Mouse (Mus musculus) embryonic facial prominence, embryonic 15.5 days (tissue): ENCODE data around the gene Zfp986. TPM values are rescaled to one million over a fixed set of nuclear protein-coding genes. Genes with fewer than 3 reads are reported as not detected.
"Not testable (repeated sequence)": the region's sequence is repeated elsewhere in the genome, so short reads cannot be mapped to it uniquely, and the experiment has no call there.

Source experiments
- ATAC-seq: fragments of 200-750 bp; cut with Nextera tagmentation; 2 replicates; pipeline ENCODE4 v1.8.0; 2017; ENCODE audit warnings: low read depth, moderate TSS enrichment; ENCODE audit not compliant: insufficient number of reproducible peaks, low FRiP score, low TSS enrichment
- H3K27ac ChIP-seq: fragments of 300-500 bp; sonication (generic); replicated peaks from 2 replicates; pipeline ENCODE4 v1.5.1; 2015; ENCODE audit warnings: mild to moderate bottlenecking, inconsistent platforms
- H3K27me3 ChIP-seq: fragments of 300-500 bp; sonication (generic); 2 replicates; pipeline ENCODE4 v1.6.1; 2015; ENCODE audit warnings: inconsistent platforms
- H3K36me3 ChIP-seq: fragments of 300-500 bp; sonication (generic); 2 replicates; pipeline ENCODE4 v1.6.1; 2015; ENCODE audit warnings: mild to moderate bottlenecking, inconsistent platforms
- H3K4me1 ChIP-seq: fragments of 300-500 bp; sonication (generic); 2 replicates; pipeline ENCODE4 v1.6.1; 2015; ENCODE audit warnings: inconsistent platforms
- H3K4me2 ChIP-seq: fragments of 300-500 bp; sonication (generic); replicated peaks from 2 replicates; pipeline ENCODE4 v1.6.1; 2015; ENCODE audit warnings: mild to moderate bottlenecking, inconsistent platforms
- H3K4me3 ChIP-seq: fragments of 300-500 bp; sonication (generic); replicated peaks from 2 replicates; pipeline ENCODE4 v1.5.1; 2015; ENCODE audit warnings: mild to moderate bottlenecking, inconsistent platforms
- H3K9ac ChIP-seq: fragments of 300-500 bp; sonication (generic); 2 replicates; pipeline ENCODE4 v1.6.1; 2015; ENCODE audit warnings: inconsistent platforms
- H3K9me3 ChIP-seq: fragments of 300-500 bp; sonication (generic); replicated peaks from 2 replicates; pipeline ENCODE4 v1.6.1; 2016; ENCODE audit warnings: inconsistent platforms
- WGBS: fragments of 180-500 bp; shearing (Covaris S2); methylation state at CpG from one replicate; pipeline ENCODE4 v1.1.7; 2015; 5-methylcytosine and 5-hydroxymethylcytosine counted together
- polyA plus RNA-seq: library from polyadenylated mRNA; unstranded; fragments of >200 nt; fragmentation: Nextera tagmentation; extraction: Ambion mirVana; gene quantifications from 2 replicates; pipeline ENCODE4 v1.2.1, GENCODE M21; 2015

The Zfp986 gene
- polyA plus RNA-seq, result not detected in 2 replicates

DNA sequence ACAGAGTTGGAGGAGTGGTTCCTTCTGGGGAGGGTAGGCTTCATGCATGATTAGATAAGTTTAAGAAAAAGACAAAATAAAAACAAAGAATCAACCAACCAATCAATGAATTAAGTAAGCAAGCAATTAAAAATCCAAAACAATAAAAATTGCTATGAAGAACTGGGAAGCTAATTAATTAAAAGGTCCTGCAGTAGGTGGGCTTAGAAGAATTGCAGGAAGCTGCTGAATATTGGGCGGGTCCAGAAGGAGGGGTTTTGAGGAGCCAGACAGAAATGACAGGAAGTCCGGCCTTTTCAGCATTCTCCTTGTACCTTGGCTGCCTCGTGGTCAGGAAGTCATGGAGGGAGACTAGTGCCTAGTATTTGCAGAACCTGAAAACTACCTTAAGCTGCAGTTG, at the start of gene Zfp986:
TSS of gene Zfp986 (plus strand) at position 301 of the 400 bp plus-strand sequence.
- H3K27me3 ChIP-seq, H3K4me1 ChIP-seq, H3K4me3 ChIP-seq, H3K9ac ChIP-seq, H3K9me3 ChIP-seq, H3K36me3 ChIP-seq, ATAC-seq, H3K27ac ChIP-seq, H3K4me2 ChIP-seq: not testable (repeated sequence)
- 69% methylated on average over 3 of the region's 3 CpGs for WGBS

DNA sequence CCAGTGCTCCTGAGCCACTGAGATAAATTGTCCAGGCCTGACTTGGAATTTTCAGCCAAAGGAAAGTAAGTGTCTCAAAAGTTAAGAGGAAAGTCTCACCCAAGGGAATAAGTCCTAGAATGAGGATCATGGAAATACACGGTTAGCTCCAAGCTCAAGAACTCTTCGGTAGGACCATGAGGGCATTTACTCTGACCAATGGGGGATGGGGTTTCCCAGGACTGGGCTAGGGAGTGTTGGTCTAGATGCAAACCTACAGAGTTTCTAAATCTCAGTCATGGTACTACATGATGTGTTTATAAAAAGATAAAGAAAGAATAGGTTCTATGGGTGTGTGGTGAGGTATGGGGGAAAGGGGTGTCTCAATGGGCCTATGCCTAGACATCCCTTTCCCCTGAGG, 48.6 kb upstream of the Zfp986 start:
- H3K9me3 ChIP-seq, ATAC-seq, H3K4me2 ChIP-seq, H3K4me3 ChIP-seq, H3K9ac ChIP-seq, H3K4me1 ChIP-seq, H3K36me3 ChIP-seq, H3K27me3 ChIP-seq, H3K27ac ChIP-seq: not testable (repeated sequence)
- WGBS, result no CpG with 5 or more reads among the region's 2 CpGs

DNA sequence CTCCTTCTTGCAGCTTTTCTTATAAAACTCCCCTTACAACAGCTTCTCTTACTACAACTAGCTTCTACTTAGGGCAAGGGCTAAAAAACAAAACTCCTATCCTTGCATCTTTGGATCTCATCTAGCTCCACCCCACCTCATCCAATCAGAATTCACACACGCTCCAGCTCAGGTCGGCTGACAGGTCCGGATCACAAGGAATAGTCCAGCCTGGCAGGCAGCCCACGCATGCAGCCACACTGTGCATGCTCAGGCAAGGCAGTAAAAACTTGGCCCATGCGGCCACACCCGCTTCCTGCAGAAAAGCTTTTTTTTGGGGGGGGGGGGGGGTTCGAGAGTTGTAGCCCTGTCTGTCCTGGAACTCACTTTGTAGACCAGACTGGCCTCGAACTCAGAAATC, 43.0 kb upstream of the Zfp986 start:
- not testable (repeated sequence) for H3K27me3 ChIP-seq, H3K4me3 ChIP-seq, H3K4me2 ChIP-seq, H3K9me3 ChIP-seq, H3K36me3 ChIP-seq, H3K4me1 ChIP-seq, H3K9ac ChIP-seq, H3K27ac ChIP-seq
- 0 out of 2 replicates have a peak, but pooled peaks have one; percentile 48 for ATAC-seq
- WGBS, result 82% methylated on average over 3 of the region's 8 CpGs

DNA sequence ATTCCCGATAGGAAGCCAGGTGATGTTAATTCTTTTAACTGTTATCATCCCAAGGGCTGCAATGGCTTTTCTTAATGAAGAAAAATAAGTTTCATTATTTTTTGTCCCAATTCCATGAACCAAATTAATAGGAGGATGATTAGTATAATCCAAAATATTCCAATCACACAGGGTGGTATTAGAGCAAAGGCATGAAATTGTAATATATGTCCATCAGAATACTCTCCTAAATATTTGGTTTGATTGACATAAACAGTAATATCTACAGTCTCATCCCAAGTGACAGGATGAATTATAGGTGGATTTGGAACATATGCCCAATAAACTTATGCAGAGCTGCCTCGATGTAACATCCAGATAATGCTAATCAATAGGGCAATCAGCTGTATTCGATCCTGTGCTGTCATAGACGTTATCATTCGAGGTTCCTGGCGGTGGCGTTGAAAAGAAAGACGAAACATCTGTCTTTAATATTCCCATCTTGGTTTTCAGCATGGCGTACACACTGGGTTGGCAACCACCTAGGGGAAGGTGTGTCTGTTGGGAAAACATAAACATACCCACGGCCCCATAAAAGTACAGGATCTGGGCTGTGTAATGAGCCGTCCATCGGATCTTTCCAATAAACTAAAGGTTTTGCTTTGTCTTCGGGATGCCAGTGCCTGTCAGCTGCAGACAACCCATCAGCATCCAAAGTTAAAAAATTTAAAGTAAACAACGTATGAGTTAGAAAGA, 37.1 kb upstream of the Zfp986 start:
- not testable (repeated sequence) for H3K27me3 ChIP-seq, H3K27ac ChIP-seq, H3K9ac ChIP-seq, H3K4me1 ChIP-seq, ATAC-seq, H3K4me3 ChIP-seq, H3K36me3 ChIP-seq, H3K4me2 ChIP-seq, H3K9me3 ChIP-seq
- WGBS, result 98% methylated on average over 1 of the region's 14 CpGs

DNA sequence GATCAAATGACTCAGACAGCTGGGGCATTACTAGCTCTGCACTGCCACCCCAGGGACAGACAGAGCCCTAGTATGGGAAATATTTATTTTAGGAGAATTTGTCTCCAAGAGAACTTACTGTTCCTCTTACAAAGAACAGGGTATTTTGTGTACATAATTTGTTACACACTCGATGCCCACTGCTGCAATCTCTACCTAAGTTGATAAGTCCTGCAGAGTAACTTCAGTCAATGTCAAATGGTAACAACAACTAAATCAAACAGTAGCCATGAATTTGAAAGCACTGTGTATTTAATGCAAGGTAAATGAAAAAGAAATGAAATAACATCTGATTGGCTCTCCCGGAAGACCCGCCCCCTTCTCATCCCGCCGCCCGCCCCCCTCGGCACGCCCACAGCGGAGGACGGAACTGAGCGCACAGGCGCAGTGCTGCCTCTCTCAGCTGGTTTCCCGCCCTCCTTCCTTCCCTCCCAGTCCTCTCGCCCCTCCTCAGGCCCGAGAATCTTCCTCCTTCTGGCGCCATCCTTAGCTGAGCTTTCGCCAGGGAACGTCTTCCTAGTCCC, 32.2 kb upstream of the Zfp986 start:
- peak; percentile 37; the same call in 1 of the 2 replicates for ATAC-seq
- H3K9me3 ChIP-seq, result peaks cover 11% of the 10 kb centered on the region
- H3K4me3 ChIP-seq, H3K4me1 ChIP-seq, H3K4me2 ChIP-seq, H3K27me3 ChIP-seq, H3K9ac ChIP-seq, H3K27ac ChIP-seq, H3K36me3 ChIP-seq: not testable (repeated sequence)
- WGBS, result 86% methylated on average over 7 of the region's 18 CpGs

DNA sequence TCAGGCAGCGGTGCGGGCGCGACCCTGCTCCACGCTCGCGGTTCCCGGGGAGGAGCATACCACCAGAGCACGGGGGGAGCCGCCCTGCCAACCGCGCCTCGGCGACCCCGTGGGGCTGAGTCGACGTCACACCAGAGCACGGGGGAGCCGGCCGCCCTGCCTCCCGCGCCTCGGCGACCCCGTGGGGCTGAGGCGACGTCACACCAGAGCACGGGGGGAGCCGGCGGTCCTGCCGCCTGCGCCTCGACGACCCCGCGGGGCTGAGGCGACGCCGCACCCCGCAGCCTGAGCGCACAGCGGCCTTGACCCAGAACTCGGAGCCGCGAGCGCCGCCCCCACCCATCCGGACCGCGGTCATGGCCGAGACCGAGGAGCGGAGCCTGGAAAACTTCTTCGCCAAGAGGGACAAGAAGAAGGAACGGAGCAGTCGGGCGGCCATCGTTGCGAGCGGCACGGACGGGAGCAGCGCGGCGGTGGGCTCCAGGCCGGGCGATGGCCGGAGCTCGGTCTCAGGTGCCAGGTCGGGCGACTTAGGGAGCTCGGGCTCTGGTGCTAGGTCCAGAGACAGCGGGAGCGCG, 31.6 kb upstream of the Zfp986 start:
- 65% methylated on average over 56 of the region's 75 CpGs for WGBS
- peak; percentile 84 for ATAC-seq
- H3K9ac ChIP-seq, H3K4me2 ChIP-seq, H3K4me3 ChIP-seq, H3K27ac ChIP-seq, H3K4me1 ChIP-seq, H3K27me3 ChIP-seq, H3K36me3 ChIP-seq: not testable (repeated sequence)
- H3K9me3 ChIP-seq, result peaks cover 11% of the 10 kb centered on the region

DNA sequence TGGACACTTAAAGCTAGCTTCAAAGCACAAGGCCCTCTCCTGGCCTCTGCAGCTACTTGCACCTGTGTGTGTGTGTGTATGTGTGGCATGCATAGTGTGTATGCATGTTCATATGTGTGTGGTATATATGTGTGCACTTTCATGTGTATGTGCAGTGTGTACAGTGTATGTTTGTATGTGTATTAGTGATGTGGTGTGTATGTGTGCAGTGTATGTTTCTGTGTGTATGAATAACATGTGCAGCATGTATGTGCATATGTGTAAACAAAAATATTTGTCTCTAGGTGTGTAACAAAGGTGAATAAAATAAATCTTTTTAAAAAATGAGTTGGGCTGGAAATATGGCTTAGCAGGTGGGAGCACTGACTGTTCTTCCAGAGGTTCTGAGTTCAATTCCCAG, 21.8 kb upstream of the Zfp986 start:
- not testable (repeated sequence) for H3K36me3 ChIP-seq, H3K4me2 ChIP-seq, H3K27me3 ChIP-seq, H3K4me3 ChIP-seq, H3K9ac ChIP-seq, H3K9me3 ChIP-seq, H3K27ac ChIP-seq, H3K4me1 ChIP-seq
- peak; percentile 41; the same call in 1 of the 2 replicates for ATAC-seq

DNA sequence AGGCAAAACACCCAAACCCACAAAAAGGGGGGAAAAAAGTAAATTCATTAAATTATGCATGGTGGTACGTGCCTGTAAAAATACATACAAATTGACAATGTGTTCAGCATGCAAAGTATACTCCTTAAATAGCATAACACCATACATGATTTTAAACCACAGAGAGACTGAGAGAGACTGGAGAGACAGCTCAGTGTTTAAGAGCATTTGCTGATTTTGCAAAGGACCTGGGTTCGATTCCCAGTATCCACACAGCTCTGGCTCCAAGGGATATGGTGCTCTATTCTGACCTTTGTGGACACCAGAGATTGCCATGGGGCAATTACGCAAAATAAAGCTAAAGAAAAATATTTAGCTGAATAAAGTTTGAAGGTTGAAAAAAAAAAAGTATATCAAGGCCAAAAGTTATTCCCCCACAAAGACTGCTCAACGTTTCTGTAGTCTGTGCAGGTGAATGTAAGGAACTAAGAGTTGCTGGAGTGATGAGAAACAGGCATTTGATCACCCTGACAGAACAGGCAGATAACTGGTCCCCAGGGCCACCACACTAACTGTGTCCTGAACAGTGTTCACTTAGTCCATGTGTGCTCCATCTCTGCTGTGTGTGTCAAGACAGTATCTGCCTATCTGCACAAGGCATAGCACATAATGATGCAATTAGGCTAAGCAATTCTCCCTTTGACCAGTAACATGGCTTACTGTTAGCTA, 20.3 kb upstream of the Zfp986 start:
- H3K36me3 ChIP-seq, H3K4me1 ChIP-seq, H3K9ac ChIP-seq, H3K4me2 ChIP-seq, H3K9me3 ChIP-seq, H3K4me3 ChIP-seq, H3K27me3 ChIP-seq, ATAC-seq, H3K27ac ChIP-seq: not testable (repeated sequence)
- 74% methylated on average over 4 of the region's 4 CpGs for WGBS

DNA sequence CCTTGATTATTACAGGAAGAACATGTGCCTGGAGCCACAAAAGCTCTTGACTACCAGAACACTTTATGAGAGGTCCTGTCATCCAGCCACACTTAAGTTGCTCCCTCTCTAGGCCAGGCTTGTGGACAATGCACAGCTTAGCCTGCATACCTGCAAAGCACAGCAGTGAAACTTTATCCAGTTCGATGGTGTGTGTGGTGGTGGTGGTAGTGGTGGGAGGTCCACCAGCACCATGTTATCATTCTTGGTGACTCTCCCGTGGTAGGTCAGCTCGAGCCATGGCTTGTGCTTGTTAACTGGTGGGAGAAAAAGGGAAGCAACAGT, 19.7 kb upstream of the Zfp986 start:
- H3K4me1 ChIP-seq, result not testable (repeated sequence)
- 76% methylated on average over 3 of the region's 3 CpGs for WGBS

DNA sequence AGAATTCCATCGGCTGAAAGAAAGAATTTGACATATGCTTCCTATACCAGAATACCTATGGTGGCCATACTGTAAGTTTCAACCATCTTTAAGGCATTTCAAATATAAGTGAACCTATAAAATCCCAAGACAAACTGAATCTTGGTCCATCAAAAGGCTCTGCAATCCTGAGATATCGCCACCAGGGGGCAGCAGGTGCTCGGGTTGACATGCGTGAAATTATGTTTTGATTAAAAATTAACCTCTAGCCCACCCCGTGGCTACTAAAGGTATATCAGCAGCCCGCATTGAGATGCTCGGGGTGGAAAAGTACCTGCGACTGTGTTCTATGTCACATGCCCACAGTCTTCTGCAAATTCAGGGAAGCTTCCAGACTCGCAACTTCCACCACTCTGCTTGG, 17.2 kb upstream of the Zfp986 start:
- not testable (repeated sequence) for H3K4me3 ChIP-seq, ATAC-seq, H3K9ac ChIP-seq, H3K9me3 ChIP-seq, H3K4me1 ChIP-seq, H3K36me3 ChIP-seq, H3K27ac ChIP-seq, H3K27me3 ChIP-seq, H3K4me2 ChIP-seq
- WGBS, result 63% methylated on average over 8 of the region's 9 CpGs

More for the DNA sequence above, 19.7 kb upstream of the Zfp986 start:
- peak; percentile 36; the same call in 1 of the 2 replicates for ATAC-seq
- not testable (repeated sequence) for H3K4me2 ChIP-seq, H3K9me3 ChIP-seq, H3K27me3 ChIP-seq, H3K4me3 ChIP-seq, H3K36me3 ChIP-seq, H3K27ac ChIP-seq, H3K9ac ChIP-seq

DNA sequence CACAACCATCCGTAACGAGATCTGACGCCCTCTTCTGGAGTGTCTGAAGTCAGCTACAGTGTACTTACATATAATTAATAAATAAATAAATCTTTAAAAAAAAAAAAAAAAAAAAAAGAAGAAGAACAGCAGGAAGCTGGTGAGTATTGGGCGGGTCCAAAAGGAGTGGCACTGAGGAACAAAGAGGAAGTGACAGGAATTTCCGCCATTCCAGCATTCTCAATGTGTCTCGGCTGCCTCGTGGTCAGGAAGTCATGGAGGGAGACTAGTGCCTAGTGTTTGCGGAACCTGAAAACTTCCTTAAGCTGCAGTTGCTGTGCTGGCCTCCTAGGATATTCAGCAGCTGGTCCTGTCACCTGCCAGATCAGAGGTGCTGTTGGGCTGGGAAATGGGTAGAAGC, 4.7 kb upstream of the Zfp986 start:
- WGBS, result 84% methylated on average over 5 of the region's 8 CpGs
- not testable (repeated sequence) for H3K27me3 ChIP-seq, H3K4me2 ChIP-seq, H3K36me3 ChIP-seq, ATAC-seq, H3K9me3 ChIP-seq, H3K4me1 ChIP-seq, H3K9ac ChIP-seq, H3K4me3 ChIP-seq, H3K27ac ChIP-seq
